Mouse (Mus musculus) olfactory bulb, adult 2 months (tissue): ENCODE results near the gene Serpinf1.

Experiments
- CTCF ChIP-seq: fragments of 200-500 bp; IDR thresholded peaks from 2 replicates; pipeline ENCODE4 v1.5.1; 2012; ENCODE audit warnings: low read depth, mild to moderate bottlenecking, low read length, moderate library complexity; ENCODE audit not compliant: insufficient read depth
- POLR2A ChIP-seq: fragments of 200-500 bp; IDR thresholded peaks from 2 replicates; pipeline ENCODE4 v1.6.1; 2012; ENCODE audit warnings: mild to moderate bottlenecking, low read depth, low read length, moderate library complexity; ENCODE audit not compliant: insufficient read depth

DNA sequence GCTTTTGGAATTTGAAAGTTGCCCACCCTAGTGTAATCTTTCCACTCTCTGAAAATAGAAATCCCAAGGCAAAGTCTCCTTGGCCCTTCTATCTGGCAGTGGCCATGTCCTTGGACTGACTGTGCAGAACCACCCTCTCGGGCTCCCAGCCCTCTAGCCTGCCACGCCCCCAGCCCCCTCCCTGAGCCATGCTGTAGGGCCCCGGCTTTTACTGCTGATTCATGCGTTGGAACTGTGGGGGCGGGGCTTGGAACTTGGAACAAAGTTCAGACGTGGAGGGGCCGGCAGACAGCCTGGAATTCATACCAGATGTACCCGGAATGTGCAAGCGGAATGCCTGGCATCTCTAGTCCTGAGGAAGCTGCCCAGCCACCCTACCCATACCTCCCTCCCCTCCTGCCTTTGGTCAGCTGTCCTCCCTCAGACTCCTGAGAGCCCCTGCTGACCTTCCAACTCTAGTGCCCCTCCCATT lies 40.4 kb upstream of the Serpinf1 start:
- TF ChIP-seq POLR2A (no peak), CTCF (no peak)
